12 mouse cellular contexts compared by ENCODE assay signal in the genomic region with DNA sequence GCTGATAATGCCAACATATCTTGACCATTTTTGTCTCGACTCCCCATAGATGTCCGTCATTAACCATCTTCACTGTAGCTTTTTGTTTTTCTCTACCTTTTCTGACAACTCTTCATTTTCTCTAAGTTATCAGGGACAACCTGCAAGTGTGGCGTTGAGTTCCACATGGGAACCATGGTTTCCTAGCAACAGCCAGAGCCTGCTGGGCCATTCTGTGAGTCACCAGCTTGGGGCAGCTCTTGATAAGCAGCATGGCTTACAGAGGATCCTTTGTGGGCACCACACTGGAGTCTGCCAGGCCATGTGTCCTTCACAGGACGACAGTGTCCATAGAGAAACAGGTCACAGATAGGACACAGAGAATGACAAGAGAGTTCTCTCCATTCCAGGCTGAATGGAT.
DNase-seq lines count a peak whose midpoint lies in the region; ATAC-seq and TF ChIP-seq lines count a peak whose summit lies in the region.
"Had no signal": no experiment of that assay in that cellular context is flagged by ENCODE, and none has a peak within 500 bp of the region (broad histone marks: within the 10 kb centered on the region; RNA-seq: fewer than 3 reads in every experiment).

No protein-coding gene starts in this region.

- no peak for TF ChIP-seq RAD21 in MEL (IDR thresholded peaks at IDR 0.05; ENCODE audit: low read depth, low read length)

- TF ChIP-seq CTCF in intestine, postnatal 0 days (IDR thresholded peaks at IDR 0.05; ENCODE audit: low read depth): no peak
- no peak for TF ChIP-seq CTCF in MEL (IDR thresholded peaks at IDR 0.05 in 2 of 3, conservative IDR thresholded peaks at IDR 0.05 in 1 of 3; ENCODE audit: control insufficient read depth in 1 of 3, insufficient read depth in 1 of 3, low read depth in 2 of 3, low read length in 3 of 3, poor library complexity in 1 of 3, severe bottlenecking in 1 of 3)

- no peaks in the 10 kb centered on the region for H3K36me3 ChIP-seq in intestine, embryonic 15.5 days
- H3K36me3 ChIP-seq in intestine, postnatal 0 days (ENCODE audit: control insufficient read depth, insufficient read depth): no peaks in the 10 kb centered on the region
- no peaks in the 10 kb centered on the region for H3K36me3 ChIP-seq in MEL (ENCODE audit: control insufficient read depth in 1 of 2, insufficient read depth in 2 of 2, low read length in 2 of 2)
- H3K36me3 ChIP-seq: G1E; limb, embryonic 10.5 days had no signal

- no peak overlapping the region for H3K27ac ChIP-seq in intestine, embryonic 15.5 days
- H3K27ac ChIP-seq in intestine, postnatal 0 days (ENCODE audit: low read depth, low read length): no peak overlapping the region
- H3K27ac ChIP-seq in MEL (ENCODE audit: control insufficient read depth, low read depth, low read length): no peak overlapping the region
- H3K27ac ChIP-seq: limb, embryonic 10.5 days had no signal

- H3K4me1 ChIP-seq in intestine, embryonic 15.5 days (replicated peaks): peaks cover 3% of the 10 kb centered on the region; the same call in 1 of the 2 replicates
- no peaks in the 10 kb centered on the region for H3K4me1 ChIP-seq in intestine, postnatal 0 days (replicated peaks; ENCODE audit: control insufficient read depth, insufficient read depth, low read length)
- H3K4me1 ChIP-seq in MEL (ENCODE audit: control insufficient read depth in 1 of 2, insufficient read depth in 2 of 2, low read length in 2 of 2): no peaks in the 10 kb centered on the region; a peak in 1 of 4 replicates
- H3K4me1 ChIP-seq: limb, embryonic 10.5 days; megakaryocyte, embryonic 14.5 days had no signal

- ATAC-seq in intestine, embryonic 15.5 days: peak; percentile 62; the same call in 1 of the 2 replicates
- no peak for ATAC-seq in intestine, postnatal 0 days
- no peak for ATAC-seq in erythroblast, adult 5-6 weeks (replicated peaks; ENCODE audit: low FRiP score, poor library complexity, severe bottlenecking)

- no peaks in the 10 kb centered on the region for H3K9me3 ChIP-seq in intestine, embryonic 15.5 days
- H3K9me3 ChIP-seq in intestine, postnatal 0 days (ENCODE audit: control insufficient read depth): no peaks in the 10 kb centered on the region
- H3K9me3 ChIP-seq in MEL (replicated peaks; ENCODE audit: insufficient read depth, low read length): no peaks in the 10 kb centered on the region
- H3K9me3 ChIP-seq: G1E; limb, embryonic 10.5 days; megakaryocyte, embryonic 14.5 days had no signal

- 63% methylated on average over 4 of the region's 4 CpGs for WGBS in intestine, embryonic 15.5 days
- WGBS in intestine, postnatal 0 days: 50% methylated on average over 4 of the region's 4 CpGs

- no peak overlapping the region for H3K9ac ChIP-seq in intestine, embryonic 15.5 days
- H3K9ac ChIP-seq in intestine, postnatal 0 days (ENCODE audit: low read depth, low read length): no peak overlapping the region
- no peak overlapping the region for H3K9ac ChIP-seq in MEL (ENCODE audit: control insufficient read depth, low read depth, low read length, poor library complexity, severe bottlenecking)

- no peaks in the 10 kb centered on the region for H3K79me2 ChIP-seq in MEL (ENCODE audit: control insufficient read depth, insufficient read depth, low read length, poor library complexity)

- no peak overlapping the region for H3K4me2 ChIP-seq in intestine, embryonic 15.5 days (replicated peaks)
- no peak overlapping the region for H3K4me2 ChIP-seq in intestine, postnatal 0 days (replicated peaks; ENCODE audit: low read depth)

- no peak for TF ChIP-seq POLR2A in MEL (IDR thresholded peaks at IDR 0.05; ENCODE audit: control insufficient read depth in 1 of 2, insufficient read depth in 1 of 2, low read depth in 1 of 2, low read length in 2 of 2, poor library complexity in 1 of 2)

- peak; percentile 9 for DNase-seq in MEL (ENCODE audit: low read depth, low spot score)
- peak; percentile 60 to 68 for DNase-seq in adrenal gland, postnatal 36 days
- peak; percentile 30 for DNase-seq in heart, postnatal 4 days
- no peak for DNase-seq in gastrocnemius, postnatal 10 days
- DNase-seq in lung, postnatal 14 days: no peak
- DNase-seq: thymus, postnatal 14 days had no signal

- H3K4me3 ChIP-seq in intestine, embryonic 15.5 days (replicated peaks): no peak overlapping the region
- no peak overlapping the region for H3K4me3 ChIP-seq in intestine, postnatal 0 days (ENCODE audit: low read depth, low read length)
- no peak overlapping the region for H3K4me3 ChIP-seq in MEL (ENCODE audit: control insufficient read depth in 1 of 2, insufficient read depth in 1 of 2, low read depth in 2 of 2, low read length in 2 of 2)
- H3K4me3 ChIP-seq: limb, embryonic 10.5 days; megakaryocyte, embryonic 14.5 days had no signal

- H3K27me3 ChIP-seq in intestine, embryonic 15.5 days (replicated peaks): no peaks in the 10 kb centered on the region
- H3K27me3 ChIP-seq in intestine, postnatal 0 days (replicated peaks; ENCODE audit: control insufficient read depth, insufficient read depth, low read length): no peaks in the 10 kb centered on the region
- H3K27me3 ChIP-seq in MEL (ENCODE audit: control insufficient read depth in 1 of 2, insufficient read depth in 2 of 2, low read length in 2 of 2): peaks cover 2 to 5% of the 10 kb centered on the region in 2 experiments; a peak in 3 of 4 replicates
- H3K27me3 ChIP-seq: megakaryocyte, embryonic 14.5 days had no signal

- TF ChIP-seq EP300 in MEL (IDR thresholded peaks at IDR 0.05; ENCODE audit: low read depth in 1 of 2, low read length in 2 of 2): no peak

TF ChIP-seq in MEL, 35 proteins besides CTCF, POLR2A, EP300 and RAD21:
- TF ChIP-seq SMC3 (IDR thresholded peaks at IDR 0.05; ENCODE audit: low read depth, low read length): no peak

Comparison
In these comparisons a context has a peak if more than half of its experiments do, and no peak if none do; other contexts are left out.
1. DNase-seq: peak in MEL (single experiment), adrenal gland, postnatal 36 days (2 of 2) and heart, postnatal 4 days (single experiment); none in gastrocnemius, postnatal 10 days (single experiment) and lung, postnatal 14 days (single experiment).